Mouse (Mus musculus) MEL (cell line): ENCODE measurements around the gene Ccr4. TPM values are rescaled to one million over a fixed set of nuclear protein-coding genes. Genes with fewer than 3 reads are reported as not detected.

Experiments
- DNase-seq: peaks from one replicate; pipeline ENCODE4 v3.0.0; 2011; ENCODE audit warnings: low read depth, low spot score
- H3K27ac ChIP-seq: 2 replicates; pipeline ENCODE4 v1.5.1; 2012; ENCODE audit warnings: low read depth, mild to moderate bottlenecking, control low read depth, low read length, moderate library complexity; ENCODE audit not compliant: control insufficient read depth
- H3K27me3 ChIP-seq, 2 experiments: fragments of 150-350 bp in 1 of 2; sonication (generic) in 1 of 2; 2 replicates each; pipeline ENCODE4 v1.6.1; 2012; ENCODE audit warnings: low read length in 2 of 2, mild to moderate bottlenecking in 2 of 2, improper control_type of control experiment in 1 of 2, moderate library complexity in 1 of 2; ENCODE audit not compliant: insufficient read depth in 2 of 2, control insufficient read depth in 1 of 2
- H3K36me3 ChIP-seq, 2 experiments: 2 replicates each; pipeline ENCODE4 v1.6.1; 2012 to 2014; ENCODE audit warnings: low read length in 2 of 2, improper control_type of control experiment in 1 of 2, inconsistent platforms in 1 of 2, mild to moderate bottlenecking in 1 of 2; ENCODE audit not compliant: insufficient read depth in 2 of 2, control insufficient read depth in 1 of 2
- H3K4me1 ChIP-seq, 2 experiments: fragments of 150-350 bp in 1 of 2; sonication (generic) in 1 of 2; 2 replicates each; pipeline ENCODE4 v1.6.1; 2012; ENCODE audit warnings: low read length in 2 of 2, improper control_type of control experiment in 1 of 2, mild to moderate bottlenecking in 1 of 2; ENCODE audit not compliant: insufficient read depth in 2 of 2, control insufficient read depth in 1 of 2
- H3K4me3 ChIP-seq, 2 experiments: fragments of 150-350 bp in 1 of 2; sonication (generic) in 1 of 2; 2 replicates each; pipeline ENCODE4 v1.5.1; 2012; ENCODE audit warnings: low read depth in 2 of 2, low read length in 2 of 2, mild to moderate bottlenecking in 2 of 2, moderate library complexity in 2 of 2, control low read depth in 1 of 2, improper control_type of control experiment in 1 of 2; ENCODE audit not compliant: control insufficient read depth in 1 of 2, insufficient read depth in 1 of 2
- H3K79me2 ChIP-seq: 2 replicates; pipeline ENCODE4 v1.6.1; 2012; ENCODE audit warnings: mild to moderate bottlenecking, low read length, moderate library complexity; ENCODE audit not compliant: control insufficient read depth, poor library complexity, insufficient read depth
- H3K9ac ChIP-seq: 2 replicates; pipeline ENCODE4 v1.6.1; 2012; ENCODE audit warnings: low read depth, mild to moderate bottlenecking, control low read depth, low read length, moderate library complexity; ENCODE audit not compliant: control insufficient read depth, poor library complexity, severe bottlenecking
- H3K9me3 ChIP-seq: fragments of 150-350 bp; sonication (generic); replicated peaks from 2 replicates; pipeline ENCODE4 v1.6.1; 2012; ENCODE audit warnings: mild to moderate bottlenecking, low read length, improper control_type of control experiment, moderate library complexity; ENCODE audit not compliant: insufficient read depth
- ELF1 ChIP-seq: IDR thresholded peaks from 2 replicates; pipeline ENCODE4 v1.6.1; 2014; ENCODE audit warnings: low read depth, mild to moderate bottlenecking, inconsistent platforms, low read length, improper control_type of control experiment, moderate library complexity
- ETS1 ChIP-seq: IDR thresholded peaks from 2 replicates; pipeline ENCODE4 v1.6.1; 2012; ENCODE audit warnings: low read depth, mild to moderate bottlenecking, inconsistent platforms, low read length, improper control_type of control experiment, moderate library complexity
- GABPA ChIP-seq: IDR thresholded peaks from 2 replicates; pipeline ENCODE4 v1.6.1; 2012; ENCODE audit warnings: low read depth, mild to moderate bottlenecking, inconsistent platforms, low read length, improper control_type of control experiment, moderate library complexity
- HCFC1 ChIP-seq: IDR thresholded peaks from 2 replicates; pipeline ENCODE4 v1.6.1; 2012; ENCODE audit warnings: low read depth, mild to moderate bottlenecking, inconsistent platforms, low read length, improper control_type of control experiment, moderate library complexity
- JUND ChIP-seq: IDR thresholded peaks from 2 replicates; pipeline ENCODE4 v1.6.1; 2011; ENCODE audit warnings: low read depth, mild to moderate bottlenecking, improper control_type of control experiment, low read length
- KAT2A ChIP-seq: conservative IDR thresholded peaks from 2 replicates; pipeline ENCODE4 v1.6.1; 2012; ENCODE audit warnings: low read depth, low read length, improper control_type of control experiment, inconsistent platforms
- MAFK ChIP-seq: IDR thresholded peaks from 2 replicates; pipeline ENCODE4 v1.6.1; 2011; ENCODE audit warnings: low read depth, mild to moderate bottlenecking, low read length, improper control_type of control experiment, borderline replicate concordance
- MAX ChIP-seq: IDR thresholded peaks from 2 replicates; pipeline ENCODE4 v1.6.1; 2011; ENCODE audit warnings: low read length, improper control_type of control experiment
- MEF2A ChIP-seq: IDR thresholded peaks from 2 replicates; pipeline ENCODE4 v1.6.1; 2014; ENCODE audit warnings: low read depth, mild to moderate bottlenecking, inconsistent platforms, low read length, improper control_type of control experiment; ENCODE audit not compliant: poor library complexity, insufficient replicate concordance, severe bottlenecking; ENCODE audit errors: extremely low read depth
- MXI1 ChIP-seq: IDR thresholded peaks from 2 replicates; pipeline ENCODE4 v1.6.1; 2011; ENCODE audit warnings: mild to moderate bottlenecking, low read depth, low read length, improper control_type of control experiment
- NELFE ChIP-seq: IDR thresholded peaks from 2 replicates; pipeline ENCODE4 v1.6.1; 2011; ENCODE audit warnings: low read depth, low read length, improper control_type of control experiment
- NRF1 ChIP-seq: IDR thresholded peaks from 2 replicates; pipeline ENCODE4 v1.6.1; 2014; ENCODE audit warnings: low read depth, mild to moderate bottlenecking, inconsistent platforms, low read length, improper control_type of control experiment, moderate library complexity; ENCODE audit not compliant: poor library complexity, insufficient read depth, severe bottlenecking
- POLR2AphosphoS5 ChIP-seq: IDR thresholded peaks from 2 replicates; pipeline ENCODE4 v1.6.1; 2012; ENCODE audit warnings: low read depth, borderline replicate concordance, mild to moderate bottlenecking, inconsistent platforms, low read length, moderate library complexity, mixed read lengths
- RCOR1 ChIP-seq: IDR thresholded peaks from 2 replicates; pipeline ENCODE4 v1.6.1; 2012; ENCODE audit warnings: low read depth, mild to moderate bottlenecking, inconsistent platforms, low read length, improper control_type of control experiment
- SIN3A ChIP-seq: IDR thresholded peaks from 2 replicates; pipeline ENCODE4 v1.6.1; 2012; ENCODE audit warnings: low read length, improper control_type of control experiment, inconsistent platforms
- TBP ChIP-seq: IDR thresholded peaks from 2 replicates; pipeline ENCODE4 v1.8.0; 2011; ENCODE audit warnings: low read depth, low read length, improper control_type of control experiment
- TCF12 ChIP-seq: IDR thresholded peaks from 2 replicates; pipeline ENCODE4 v1.6.1; 2014; ENCODE audit warnings: low read depth, mild to moderate bottlenecking, inconsistent platforms, low read length, improper control_type of control experiment, moderate library complexity
- UBTF ChIP-seq: IDR thresholded peaks from 2 replicates; pipeline ENCODE4 v1.6.1; 2012; ENCODE audit warnings: low read depth, mild to moderate bottlenecking, inconsistent platforms, low read length, improper control_type of control experiment, moderate library complexity, borderline replicate concordance; ENCODE audit not compliant: insufficient read depth
- ZC3H11A ChIP-seq: IDR thresholded peaks from 2 replicates; pipeline ENCODE4 v1.6.1; 2012; ENCODE audit warnings: low read depth, mild to moderate bottlenecking, inconsistent platforms, low read length, improper control_type of control experiment
- ZKSCAN1 ChIP-seq: IDR thresholded peaks from 2 replicates; pipeline ENCODE4 v1.6.1; 2012; ENCODE audit warnings: low read depth, mild to moderate bottlenecking, inconsistent platforms, low read length, improper control_type of control experiment, moderate library complexity
- ZNF384 ChIP-seq: IDR thresholded peaks from 2 replicates; pipeline ENCODE4 v1.6.1; 2012; ENCODE audit warnings: low read depth, mild to moderate bottlenecking, inconsistent platforms, low read length, improper control_type of control experiment
- polyA plus RNA-seq, 2 experiments: library from polyadenylated mRNA; stranded (reverse) in 1 of 2; unstranded in 1 of 2; fragments of >175 nt in 1 of 2; fragments of >200 nt in 1 of 2; gene quantifications; 2 replicates each; pipeline versions ENCODE4 v1.2.1 to v1.2.4; 2012; ENCODE audit warnings: low replicate concordance in 2 of 2, low read depth in 1 of 2; ENCODE audit not compliant: insufficient read length in 2 of 2, insufficient read depth in 1 of 2, missing spikeins in 1 of 2
- total RNA-seq: library from RNA; depleted of rRNA; stranded (reverse); fragments of 300-350 nt; gene quantifications from 2 replicates; pipeline ENCODE4 v1.2.3, GENCODE M21; 2012

The Ccr4 gene
- total and polyA plus RNA-seq, 3 experiments = 0.15 TPM; not detected in 2

GRCm38 (mm10) chr9:114452418-114452817 is 52.3 kb downstream of the Ccr4 start:
- Histone ChIP-seq H3K36me3 (no peaks in the 10 kb centered on the region), H3K4me3 (no peak overlapping the region), H3K27me3 (no peaks in the 10 kb centered on the region), H3K9ac (no peak overlapping the region), H3K79me2 (no peaks in the 10 kb centered on the region), H3K27ac (no peak overlapping the region), H3K4me1 (no peaks in the 10 kb centered on the region), H3K9me3 (no peaks in the 10 kb centered on the region)
- DNase-seq = no peak
- TF ChIP-seq ZKSCAN1 = no peak
- TF ChIP-seq UBTF = no peak
- TF ChIP-seq MXI1 = no peak
- no peak for TF ChIP-seq TCF12
- TF ChIP-seq MAFK = no peak
- TF ChIP-seq KAT2A = no peak
- TF ChIP-seq ZC3H11A = no peak
- no peak for TF ChIP-seq SIN3A

GRCm38 (mm10) chr9:114451615-114452014 is 53.1 kb downstream of the Ccr4 start:
- H3K4me3 ChIP-seq = no peak overlapping the region
- no peak overlapping the region for H3K27ac ChIP-seq
- TF ChIP-seq POLR2AphosphoS5 = no peak
- no peaks in the 10 kb centered on the region for H3K36me3 ChIP-seq
- no peak for DNase-seq
- no peaks in the 10 kb centered on the region for H3K9me3 ChIP-seq
- H3K4me1 ChIP-seq = no peaks in the 10 kb centered on the region
- no peaks in the 10 kb centered on the region for H3K27me3 ChIP-seq
- no peak overlapping the region for H3K9ac ChIP-seq
- H3K79me2 ChIP-seq = no peaks in the 10 kb centered on the region

GRCm38 (mm10) chr9:114449120-114449754 is 55.5 kb downstream of the Ccr4 start:
- H3K27me3 ChIP-seq = no peaks in the 10 kb centered on the region
- H3K4me3 ChIP-seq = no peak overlapping the region
- H3K9me3 ChIP-seq = no peaks in the 10 kb centered on the region
- no peak for TF ChIP-seq NELFE
- no peak for TF ChIP-seq ETS1
- no peak for TF ChIP-seq MAX
- TF ChIP-seq RCOR1 = no peak
- no peak for TF ChIP-seq GABPA
- TF ChIP-seq JUND = no peak
- TF ChIP-seq ELF1 = no peak
- TF ChIP-seq ZNF384 = no peak
- TF ChIP-seq HCFC1 = no peak
- no peak for TF ChIP-seq TBP
- no peak for TF ChIP-seq NRF1
- TF ChIP-seq MEF2A = no peak
- H3K36me3 ChIP-seq = no peaks in the 10 kb centered on the region
- H3K4me1 ChIP-seq = no peaks in the 10 kb centered on the region
- no peaks in the 10 kb centered on the region for H3K79me2 ChIP-seq
- no peak for DNase-seq
- H3K9ac ChIP-seq = no peak overlapping the region
- no peak overlapping the region for H3K27ac ChIP-seq
